ENCODE assay signal across 10 mouse cellular contexts in the genomic region with DNA sequence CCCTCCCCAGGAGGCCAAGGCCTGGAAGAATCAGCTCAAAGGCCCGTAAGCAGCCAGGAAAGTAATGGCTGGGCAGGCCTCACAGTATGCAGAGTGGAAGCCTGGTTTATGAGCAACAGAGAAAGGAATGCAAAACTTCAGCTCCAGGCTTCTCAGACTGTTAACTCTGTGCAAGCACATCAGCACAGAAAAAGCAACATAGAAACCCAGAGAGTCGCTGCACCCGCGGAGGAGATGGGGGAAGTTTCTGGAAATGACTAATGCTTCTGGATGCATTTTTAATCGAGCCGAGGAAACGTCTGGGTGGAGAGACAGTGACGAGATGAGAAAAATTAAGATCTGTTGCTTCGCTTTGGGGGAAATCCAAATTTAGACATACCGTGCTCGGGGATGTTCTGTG. TPM values are rescaled to one million over a fixed set of nuclear protein-coding genes. Genes with fewer than 3 reads are reported as not detected.
DNase-seq lines count a peak whose midpoint lies in the region; ATAC-seq lines count a peak whose summit lies in the region.
"Had no signal": no experiment of that assay in that cellular context is flagged by ENCODE, and none has a peak within 500 bp of the region (broad histone marks: within the 10 kb centered on the region; RNA-seq: fewer than 3 reads in every experiment).

No protein-coding gene starts in this region.

- peaks cover 78% of the 10 kb centered on the region for H3K4me1 ChIP-seq in hindbrain, embryonic 10.5 days (replicated peaks)
- H3K4me1 ChIP-seq in hindbrain, embryonic 14.5 days (replicated peaks; ENCODE audit: control insufficient read depth, insufficient read depth, low read length): peaks cover 48% of the 10 kb centered on the region
- peaks cover 49% of the 10 kb centered on the region for H3K4me1 ChIP-seq in limb, embryonic 13.5 days

- H3K36me3 ChIP-seq in hindbrain, embryonic 10.5 days: no peaks in the 10 kb centered on the region
- no peaks in the 10 kb centered on the region for H3K36me3 ChIP-seq in hindbrain, embryonic 14.5 days (replicated peaks; ENCODE audit: control insufficient read depth, insufficient read depth)
- no peaks in the 10 kb centered on the region for H3K36me3 ChIP-seq in limb, embryonic 13.5 days

- no peak overlapping the region for H3K9ac ChIP-seq in hindbrain, embryonic 14.5 days
- peak overlapping the region; percentile 8 for H3K9ac ChIP-seq in limb, embryonic 13.5 days

- H3K27me3 ChIP-seq in hindbrain, embryonic 10.5 days (ENCODE audit: insufficient read depth, poor library complexity, severe bottlenecking): peaks cover 9% of the 10 kb centered on the region; the same call in 1 of the 2 replicates
- H3K27me3 ChIP-seq in hindbrain, embryonic 14.5 days (ENCODE audit: control insufficient read depth, insufficient read depth, low read length): no peaks in the 10 kb centered on the region
- H3K27me3 ChIP-seq in limb, embryonic 13.5 days: no peaks in the 10 kb centered on the region

- 83% methylated on average over 11 of the region's 11 CpGs for WGBS in hindbrain, embryonic 10.5 days
- WGBS in hindbrain, embryonic 14.5 days: 67% methylated on average over 11 of the region's 11 CpGs
- 44% methylated on average over 11 of the region's 11 CpGs for WGBS in limb, embryonic 13.5 days

- H3K4me3 ChIP-seq in hindbrain, embryonic 10.5 days: no peak overlapping the region
- H3K4me3 ChIP-seq in hindbrain, embryonic 14.5 days (replicated peaks; ENCODE audit: low read length): no peak overlapping the region
- no peak overlapping the region for H3K4me3 ChIP-seq in limb, embryonic 13.5 days

- peak overlapping the region; percentile 29; the same call in 1 of the 2 replicates for H3K27ac ChIP-seq in hindbrain, embryonic 10.5 days
- H3K27ac ChIP-seq in hindbrain, embryonic 14.5 days: no peak overlapping the region
- H3K27ac ChIP-seq in limb, embryonic 13.5 days: peak overlapping the region; percentile 75
- H3K27ac ChIP-seq: macrophage had no signal

- no peak for DNase-seq in hindbrain, embryonic 10.5 days (ENCODE audit: low spot score)
- no peak for DNase-seq in hindbrain, embryonic 14.5 days (ENCODE audit: low spot score)
- peak; percentile 9 for DNase-seq in 416B (ENCODE audit: low read depth)
- peak; percentile 76 for DNase-seq in fibroblast of lung, adult 2 months (ENCODE audit: low read depth)
- DNase-seq in embryo, embryonic 11 days: no peak
- no peak for DNase-seq in thymus, postnatal 14 days
- DNase-seq: thymus, postnatal 36 days had no signal

- no peaks in the 10 kb centered on the region for H3K9me3 ChIP-seq in hindbrain, embryonic 10.5 days
- no peaks in the 10 kb centered on the region for H3K9me3 ChIP-seq in hindbrain, embryonic 14.5 days (ENCODE audit: control insufficient read depth, low read length)
- H3K9me3 ChIP-seq in limb, embryonic 13.5 days: no peaks in the 10 kb centered on the region

- no peak for ATAC-seq in hindbrain, embryonic 14.5 days (ENCODE audit: low FRiP score)
- ATAC-seq in limb, embryonic 13.5 days (ENCODE audit: low FRiP score, low read depth): peak; percentile 76
- ATAC-seq in cerebellum, adult (ENCODE audit: insufficient number of reproducible peaks, low FRiP score, low TSS enrichment): no peak

- no peak overlapping the region for H3K4me2 ChIP-seq in hindbrain, embryonic 14.5 days (replicated peaks)
- 0 out of 2 replicates have a peak overlapping the region, but pooled peaks have one; percentile 2 for H3K4me2 ChIP-seq in limb, embryonic 13.5 days (replicated peaks)

RNA-seq across cellular contexts. Expression of gene Psapl1, which starts 22.5 kb away (rescaled TPM):
- not detected in 2 replicates for polyA plus RNA-seq in hindbrain, embryonic 10.5 days (2016; fragmentation: Nextera tagmentation; extraction: Ambion mirVana)
- 0.13 and 0.17 TPM in 2 replicates for polyA plus RNA-seq in hindbrain, embryonic 14.5 days (2014; fragmentation: Nextera tagmentation; extraction: Ambion mirVana)
- 0.31 and 0.45 TPM in 2 replicates for polyA plus RNA-seq in limb, embryonic 13.5 days (2015; fragmentation: Nextera tagmentation; extraction: Ambion mirVana)
- polyA plus RNA-seq: macrophage had no signal

Comparison
In these comparisons a context has a peak if more than half of its experiments do, and no peak if none do; other contexts are left out.
1. DNase-seq: peak in 416B (single experiment) and fibroblast of lung, adult 2 months (single experiment); none in hindbrain, embryonic 10.5 days (single experiment), hindbrain, embryonic 14.5 days (single experiment), embryo, embryonic 11 days (single experiment) and thymus, postnatal 14 days (single experiment).